Mouse (Mus musculus): Measurements from ENCODE around the gene Neu2. TPM values are rescaled to one million over a fixed set of nuclear protein-coding genes. Genes with fewer than 3 reads are reported as not detected.
"Not testable (repeated sequence)": the region's sequence is repeated elsewhere in the genome, so short reads cannot be mapped to it uniquely, and the experiment has no call there.

The Neu2 gene
- polyA plus RNA-seq (2015; fragmentation: Nextera tagmentation; extraction: Ambion mirVana): 0.62 TPM in 1 of 2 replicates, not detected in the other

DNA sequence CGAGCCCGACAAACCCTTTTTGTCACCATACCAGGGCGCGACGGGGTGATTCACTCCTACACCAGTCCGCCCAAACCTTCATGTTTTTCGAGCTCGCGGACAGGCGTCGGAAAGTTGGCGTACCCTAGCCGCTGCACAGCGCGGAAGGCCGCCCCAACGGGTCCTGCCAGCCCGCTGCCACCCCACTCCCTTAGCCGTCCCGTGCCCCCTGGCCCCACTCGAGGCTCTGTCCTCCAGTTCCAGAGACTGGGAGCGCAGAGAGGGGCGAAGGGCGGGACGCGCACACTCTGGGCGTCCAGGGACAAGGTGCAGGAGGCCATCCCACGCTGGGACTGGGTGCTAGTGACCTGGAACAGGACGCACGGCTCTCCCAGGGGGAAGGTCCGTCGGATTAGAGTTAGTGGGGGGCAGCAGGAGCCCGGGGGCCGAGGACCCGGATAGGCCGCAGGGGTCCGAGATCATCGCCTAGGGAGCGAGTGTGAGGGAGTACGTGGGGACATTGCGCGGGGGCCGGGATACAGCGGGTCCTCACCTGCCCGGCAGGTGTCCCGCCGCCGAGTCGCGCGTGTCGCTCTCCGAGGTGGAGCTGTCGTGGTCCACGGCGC, at the start of gene Neu2:
TSS of gene Neu2 (plus strand) at position 329 of the 605 bp plus-strand sequence.
- under 1% methylated on average over 56 of the region's 56 CpGs for WGBS
- Histone ChIP-seq H3K9ac (replicated peaks) (peak within 1 kb of the TSS; percentile 67), H3K36me3 (no peaks in the 10 kb centered on the region), H3K9me3 (no peaks in the 10 kb centered on the region), H3K4me2 (replicated peaks) (peak within 1 kb of the TSS; percentile 92), H3K4me1 (peaks cover 10% of the 10 kb centered on the region), H3K27ac (replicated peaks) (no peak within 1 kb of the TSS), H3K27me3 (peaks cover 12% of the 10 kb centered on the region), H3K4me3 (peak within 1 kb of the TSS; percentile 71)
- peak; percentile 51 for ATAC-seq (replicated peaks)

DNA sequence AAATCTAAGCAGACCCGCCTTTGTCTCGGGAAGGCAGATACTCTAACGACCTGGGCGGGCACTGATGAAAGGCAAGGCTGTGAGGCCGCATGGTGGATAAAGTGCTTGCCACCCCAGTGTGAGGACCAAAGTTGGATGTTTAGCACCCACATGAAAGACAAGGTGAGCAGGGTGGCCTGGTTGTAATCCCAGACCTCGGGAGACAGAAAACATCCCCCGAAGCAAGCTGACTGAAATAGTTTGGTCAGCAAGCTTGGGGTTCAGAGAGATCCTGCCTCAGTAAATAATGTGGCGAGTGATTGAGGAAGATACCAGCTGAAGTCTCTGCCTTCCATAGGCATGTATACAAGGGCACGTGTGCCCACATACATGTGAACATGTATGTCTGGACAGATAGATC, 42.2 kb upstream of the Neu2 start:
- Histone ChIP-seq H3K36me3 (no peaks in the 10 kb centered on the region), H3K9me3 (no peaks in the 10 kb centered on the region), H3K4me1 (no peaks in the 10 kb centered on the region), H3K27me3 (no peaks in the 10 kb centered on the region), H3K4me2 (replicated peaks) (no peak overlapping the region), H3K9ac (replicated peaks) (no peak overlapping the region), H3K27ac (replicated peaks) (no peak overlapping the region), H3K4me3 (no peak overlapping the region)
- 63% methylated on average over 9 of the region's 9 CpGs for WGBS
- no peak for ATAC-seq (replicated peaks)

DNA sequence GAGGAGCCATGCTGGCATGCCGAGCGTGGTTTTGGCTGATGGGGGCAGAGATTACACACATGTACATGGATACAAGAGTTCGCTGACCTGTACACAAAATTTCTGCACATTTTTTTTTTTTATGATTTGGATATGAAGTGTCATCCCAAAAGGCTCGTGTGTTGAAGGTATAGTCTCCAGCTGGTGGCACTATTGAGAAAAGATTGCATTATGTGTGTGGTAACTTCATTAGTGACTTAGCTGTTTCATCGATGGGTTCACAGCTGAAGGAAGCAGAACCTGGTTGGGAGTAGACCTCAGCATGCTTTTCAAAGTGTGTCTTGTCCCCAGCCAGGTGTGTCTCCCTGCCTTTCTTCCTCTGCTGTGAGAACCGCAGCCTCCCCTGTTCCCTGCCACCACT, 41.4 kb upstream of the Neu2 start:
- H3K4me2 ChIP-seq (replicated peaks): no peak overlapping the region
- no peaks in the 10 kb centered on the region for H3K9me3 ChIP-seq
- no peaks in the 10 kb centered on the region for H3K27me3 ChIP-seq
- ATAC-seq (replicated peaks): no peak
- no peak overlapping the region for H3K9ac ChIP-seq (replicated peaks)
- H3K4me3 ChIP-seq: no peak overlapping the region
- 78% methylated on average over 6 of the region's 6 CpGs for WGBS
- no peaks in the 10 kb centered on the region for H3K36me3 ChIP-seq
- H3K4me1 ChIP-seq: no peaks in the 10 kb centered on the region
- no peak overlapping the region for H3K27ac ChIP-seq (replicated peaks)

DNA sequence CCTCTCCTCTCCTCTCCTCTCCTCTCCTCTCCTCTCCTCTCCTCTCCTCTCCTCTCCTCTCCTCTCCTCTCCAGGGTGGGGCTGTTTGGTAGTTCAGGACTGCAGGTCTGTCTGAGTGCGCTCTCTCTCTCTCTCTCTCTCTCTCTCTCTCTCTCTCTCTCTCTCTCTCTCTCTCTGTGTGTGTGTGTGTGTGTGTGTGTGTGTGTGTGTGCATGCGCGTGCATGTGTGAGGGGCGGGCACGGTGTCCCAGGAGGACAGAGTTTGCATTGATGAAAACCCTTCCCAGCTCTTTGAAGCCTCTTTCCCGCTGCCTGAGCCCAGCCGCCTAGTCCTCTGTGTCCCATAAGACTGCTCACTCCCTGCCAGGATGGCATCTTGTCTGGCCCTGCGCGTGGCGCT, 39.7 kb upstream of the Neu2 start, which contains the start of gene Snorc:
TSS of gene Snorc (plus strand) at position 301 of the 400 bp plus-strand sequence.
- H3K36me3 ChIP-seq; H3K9ac ChIP-seq (replicated peaks); H3K4me2 ChIP-seq (replicated peaks); H3K4me3 ChIP-seq; H3K27me3 ChIP-seq; H3K4me1 ChIP-seq; ATAC-seq (replicated peaks); H3K9me3 ChIP-seq; H3K27ac ChIP-seq (replicated peaks): not testable (repeated sequence)
- WGBS: 28% methylated on average over 9 of the region's 10 CpGs

DNA sequence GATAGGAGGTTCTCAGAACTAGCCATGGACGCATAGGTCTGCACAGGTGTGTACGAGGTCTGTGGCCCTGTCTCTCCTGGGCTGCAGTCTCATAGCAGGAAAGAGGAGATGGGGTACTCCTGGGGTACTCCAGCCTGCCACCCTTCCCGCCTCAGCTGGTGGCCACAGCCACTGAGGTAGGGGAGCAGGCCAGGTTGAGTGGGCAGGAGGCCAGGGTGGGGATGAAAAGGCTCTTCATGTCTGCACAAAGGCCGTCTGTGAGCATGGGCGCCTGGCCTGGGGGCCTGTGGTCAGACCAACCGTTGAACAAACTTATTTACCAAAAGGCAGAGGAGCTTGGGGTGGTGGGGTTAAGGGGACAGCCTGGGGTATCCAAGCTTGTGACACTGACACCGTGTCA, 37.8 kb upstream of the Neu2 start:
- H3K27me3 ChIP-seq: peaks cover 11% of the 10 kb centered on the region; the same call in 1 of the 2 replicates
- H3K9me3 ChIP-seq: no peaks in the 10 kb centered on the region
- no peaks in the 10 kb centered on the region for H3K36me3 ChIP-seq
- no peak for ATAC-seq (replicated peaks)
- no peak overlapping the region for H3K4me2 ChIP-seq (replicated peaks)
- H3K4me1 ChIP-seq: peaks cover 8% of the 10 kb centered on the region; the same call in 1 of the 2 replicates
- 74% methylated on average over 7 of the region's 7 CpGs for WGBS
- H3K9ac ChIP-seq (replicated peaks): no peak overlapping the region
- no peak overlapping the region for H3K27ac ChIP-seq (replicated peaks)
- no peak overlapping the region for H3K4me3 ChIP-seq

DNA sequence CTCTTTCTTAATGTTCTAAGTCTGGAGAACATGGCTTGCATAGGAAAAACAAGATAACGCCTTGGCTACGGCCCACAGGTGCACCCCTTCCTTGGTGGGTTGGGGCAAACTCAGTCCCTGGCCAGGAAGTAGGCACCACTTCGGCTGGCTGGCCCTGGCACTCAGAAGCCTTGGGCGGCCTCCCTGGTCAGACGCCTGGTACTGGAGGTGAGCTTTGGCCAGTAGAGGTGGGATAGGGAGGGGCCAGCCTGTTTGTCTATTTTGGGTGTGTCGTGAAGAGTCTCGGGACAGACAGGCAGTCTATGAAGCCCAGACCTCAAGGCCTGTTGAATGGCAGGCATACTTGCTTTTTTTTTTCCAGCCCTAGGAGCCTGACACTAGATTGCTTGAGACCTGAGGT, 37.1 kb upstream of the Neu2 start:
- Histone ChIP-seq H3K27me3 (peaks cover 11% of the 10 kb centered on the region; the same call in 1 of the 2 replicates), H3K9ac (replicated peaks) (no peak overlapping the region), H3K9me3 (no peaks in the 10 kb centered on the region), H3K4me1 (peaks cover 8% of the 10 kb centered on the region; the same call in 1 of the 2 replicates), H3K4me2 (replicated peaks) (no peak overlapping the region), H3K4me3 (no peak overlapping the region), H3K36me3 (no peaks in the 10 kb centered on the region), H3K27ac (replicated peaks) (no peak overlapping the region)
- 95% methylated on average over 7 of the region's 7 CpGs for WGBS
- ATAC-seq (replicated peaks): no peak

DNA sequence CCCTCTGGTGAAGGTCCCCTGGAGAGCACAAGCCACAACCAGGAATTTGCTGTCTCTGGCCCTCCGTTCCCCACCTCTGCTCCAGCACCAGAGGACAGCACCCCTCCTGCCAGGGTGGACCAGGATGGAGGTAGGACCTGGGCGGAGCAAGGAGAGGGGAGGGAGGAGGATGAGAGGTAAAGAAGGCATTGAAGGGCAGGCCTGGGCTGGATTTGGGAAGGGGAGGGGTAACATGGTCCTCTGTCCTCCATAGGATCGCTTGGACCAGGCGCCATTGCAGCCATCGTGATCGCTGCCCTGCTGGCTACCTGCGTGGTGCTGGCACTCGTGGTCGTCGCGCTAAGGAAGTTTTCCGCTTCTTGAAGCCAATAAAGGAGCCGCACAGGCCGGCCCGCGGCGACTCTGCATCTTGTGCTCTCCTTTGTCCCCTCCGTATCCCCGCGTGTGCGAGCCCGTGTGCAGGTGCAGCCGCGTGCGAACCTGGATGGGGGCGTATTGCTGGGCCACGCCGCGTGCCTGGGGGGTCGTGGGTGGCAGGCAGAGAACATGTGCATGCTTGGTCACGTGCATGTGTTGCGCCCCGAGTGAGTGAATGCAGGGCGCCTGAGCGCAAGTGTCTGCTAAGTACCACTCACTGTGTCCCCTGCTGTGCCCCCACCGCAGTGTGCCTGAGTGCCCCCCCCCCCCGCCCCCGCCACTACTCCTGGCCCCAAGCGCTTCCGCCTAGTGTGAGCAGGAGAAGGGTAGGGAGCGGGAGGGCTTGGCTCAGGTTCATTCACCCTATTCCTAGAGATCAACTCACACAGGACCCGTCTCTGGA, 34.4 kb upstream of the Neu2 start:
- Histone ChIP-seq H3K4me1 (peaks cover 8% of the 10 kb centered on the region; the same call in 1 of the 2 replicates), H3K9me3 (no peaks in the 10 kb centered on the region), H3K36me3 (no peaks in the 10 kb centered on the region), H3K9ac (replicated peaks) (peak overlapping the region; percentile 36), H3K4me2 (replicated peaks) (peak overlapping the region; percentile 78), H3K27ac (replicated peaks) (no peak overlapping the region), H3K4me3 (peak overlapping the region; percentile 40), H3K27me3 (peaks cover 11% of the 10 kb centered on the region; the same call in 1 of the 2 replicates)
- WGBS: 2% methylated on average over 42 of the region's 42 CpGs
- peak; percentile 68; the same call in 1 of the 2 replicates for ATAC-seq (replicated peaks)

DNA sequence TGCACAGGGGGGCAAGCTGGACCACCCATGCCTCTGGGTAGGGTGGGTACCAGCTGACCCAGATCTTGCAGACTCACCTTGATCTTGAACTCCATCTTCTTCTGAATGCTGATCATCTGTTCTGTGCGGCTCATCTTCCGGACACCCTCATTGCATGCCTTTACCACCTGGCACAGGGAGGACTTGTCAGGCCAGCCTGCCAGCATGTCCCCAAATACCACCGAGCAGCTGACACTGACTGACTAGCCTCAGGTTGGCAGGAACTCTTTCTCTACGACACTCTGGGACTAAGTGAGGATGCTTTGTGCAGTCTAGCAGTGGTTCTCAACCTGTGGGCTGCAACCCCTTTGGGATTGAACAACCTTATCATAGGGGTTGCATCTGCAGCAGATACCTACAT, 27.1 kb upstream of the Neu2 start:
- H3K36me3 ChIP-seq: no peaks in the 10 kb centered on the region
- H3K9me3 ChIP-seq: no peaks in the 10 kb centered on the region
- no peaks in the 10 kb centered on the region for H3K27me3 ChIP-seq
- no peak overlapping the region for H3K9ac ChIP-seq (replicated peaks)
- no peak for ATAC-seq (replicated peaks)
- no peaks in the 10 kb centered on the region for H3K4me1 ChIP-seq
- no peak overlapping the region for H3K27ac ChIP-seq (replicated peaks)
- H3K4me3 ChIP-seq: no peak overlapping the region
- 88% methylated on average over 4 of the region's 4 CpGs for WGBS
- no peak overlapping the region for H3K4me2 ChIP-seq (replicated peaks)

DNA sequence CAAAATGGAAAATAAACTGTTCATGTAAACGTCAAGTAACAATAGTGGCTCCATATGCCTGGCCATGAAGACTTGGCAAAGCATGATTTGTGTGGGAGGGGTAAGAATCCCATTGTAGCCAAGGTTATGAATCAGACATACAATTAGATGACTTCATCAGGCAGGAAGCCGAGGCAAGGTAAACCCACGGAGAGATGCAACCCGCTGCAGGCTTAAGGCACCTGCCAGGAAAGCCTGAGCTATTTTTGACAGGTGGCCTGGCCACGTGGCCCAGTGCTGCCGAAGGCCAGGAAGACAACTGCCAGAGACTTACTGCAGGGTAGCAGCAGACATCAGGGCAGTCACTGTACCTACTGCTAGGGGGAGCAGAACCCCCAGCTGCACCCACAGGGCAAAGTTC, 23.3 kb upstream of the Neu2 start:
- H3K27ac ChIP-seq (replicated peaks): no peak overlapping the region
- ATAC-seq (replicated peaks): no peak

DNA sequence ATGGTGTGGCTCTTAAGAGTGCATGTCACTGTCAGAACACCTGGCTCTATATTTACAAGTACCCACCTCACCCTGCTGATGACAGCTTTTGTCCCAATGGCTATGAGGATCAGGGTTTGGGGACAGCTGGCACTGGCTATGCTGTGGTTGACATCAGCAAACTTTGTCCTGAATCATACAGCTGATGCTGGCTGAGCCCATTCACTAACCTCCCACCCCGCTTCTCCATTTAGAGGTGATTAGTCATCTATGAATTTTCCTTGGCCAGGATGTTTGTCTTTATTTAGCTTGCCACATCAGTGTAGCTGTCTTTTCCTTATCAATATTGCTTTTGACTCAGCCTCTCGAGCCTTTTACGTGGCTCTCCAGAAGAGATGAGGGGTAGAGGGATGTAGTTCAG, 17.4 kb upstream of the Neu2 start:
- Histone ChIP-seq H3K27ac (replicated peaks) (no peak overlapping the region), H3K4me3 (no peak overlapping the region), H3K9ac (replicated peaks) (no peak overlapping the region), H3K9me3 (no peaks in the 10 kb centered on the region), H3K4me2 (replicated peaks) (no peak overlapping the region), H3K36me3 (no peaks in the 10 kb centered on the region), H3K27me3 (no peaks in the 10 kb centered on the region), H3K4me1 (no peaks in the 10 kb centered on the region)
- 88% methylated on average over 3 of the region's 3 CpGs for WGBS
- no peak for ATAC-seq (replicated peaks)

More for the DNA sequence above, 23.3 kb upstream of the Neu2 start:
- Histone ChIP-seq H3K36me3 (no peaks in the 10 kb centered on the region), H3K4me2 (replicated peaks) (no peak overlapping the region), H3K27me3 (no peaks in the 10 kb centered on the region), H3K4me3 (no peak overlapping the region), H3K9me3 (no peaks in the 10 kb centered on the region), H3K9ac (replicated peaks) (no peak overlapping the region), H3K4me1 (no peaks in the 10 kb centered on the region)
- 80% methylated on average over 6 of the region's 6 CpGs for WGBS

DNA sequence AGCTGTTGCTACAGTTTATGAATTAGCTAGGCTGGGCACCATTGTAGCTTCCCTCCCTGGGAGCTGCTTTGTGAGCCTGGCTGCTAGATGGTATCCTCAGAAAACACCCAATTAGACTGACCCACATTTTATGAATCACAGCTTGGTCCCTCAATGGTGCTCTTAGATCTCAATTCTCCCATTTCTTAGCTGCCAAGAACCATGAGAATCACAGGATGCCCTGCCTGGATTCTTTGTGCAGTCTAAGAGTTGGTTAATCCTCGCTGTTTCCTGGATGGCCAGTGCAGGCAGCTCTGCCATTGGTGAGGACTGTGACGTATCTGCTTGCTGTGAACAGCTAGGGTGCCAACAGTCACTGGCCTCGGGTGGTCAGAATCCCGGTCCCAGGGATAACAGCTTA, 16.1 kb upstream of the Neu2 start:
- Histone ChIP-seq H3K9ac (replicated peaks) (no peak overlapping the region), H3K4me2 (replicated peaks) (no peak overlapping the region), H3K27me3 (no peaks in the 10 kb centered on the region), H3K4me1 (no peaks in the 10 kb centered on the region), H3K4me3 (no peak overlapping the region), H3K9me3 (no peaks in the 10 kb centered on the region), H3K36me3 (no peaks in the 10 kb centered on the region), H3K27ac (replicated peaks) (no peak overlapping the region)
- WGBS: 67% methylated on average over 4 of the region's 4 CpGs
- ATAC-seq (replicated peaks): no peak

DNA sequence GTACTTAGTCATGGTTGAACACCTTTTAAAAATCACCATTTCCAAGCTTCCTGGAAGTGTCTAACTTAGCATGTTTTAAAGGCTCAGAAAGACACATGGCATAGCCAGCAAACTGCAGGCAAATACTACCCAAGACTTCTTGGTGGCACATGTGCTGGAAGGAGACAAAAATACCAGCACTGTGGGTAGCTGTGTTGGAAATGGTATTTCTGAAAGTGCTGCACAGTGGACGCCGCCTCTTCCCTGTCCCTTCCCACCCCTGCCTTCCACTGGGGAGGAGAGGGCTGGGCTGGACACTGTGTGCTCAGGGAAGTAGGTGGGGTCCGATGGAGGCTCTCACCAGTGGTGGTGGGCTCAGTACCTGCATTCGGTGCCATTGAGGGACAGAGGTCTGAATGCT, 4.2 kb upstream of the Neu2 start:
- no peak overlapping the region for H3K4me3 ChIP-seq
- H3K9ac ChIP-seq (replicated peaks): no peak overlapping the region

More for the DNA sequence above, 4.2 kb upstream of the Neu2 start:
- H3K4me1 ChIP-seq: peaks cover 8% of the 10 kb centered on the region
- H3K27ac ChIP-seq (replicated peaks): no peak overlapping the region
- no peak for ATAC-seq (replicated peaks)
- 93% methylated on average over 4 of the region's 4 CpGs for WGBS
- no peaks in the 10 kb centered on the region for H3K9me3 ChIP-seq
- H3K4me2 ChIP-seq (replicated peaks): no peak overlapping the region
- no peaks in the 10 kb centered on the region for H3K36me3 ChIP-seq
- peaks cover 10% of the 10 kb centered on the region for H3K27me3 ChIP-seq
